Mouse (Mus musculus): ENCODE results near the gene Lgr5. TPM values are rescaled to one million over a fixed set of nuclear protein-coding genes. Genes with fewer than 3 reads are reported as not detected.

Gene Lgr5
- polyA plus RNA-seq, 1 experiment from 2014 or later = 8.7 TPM

Other genes with a start within 250 kb of the Lgr5 start
- 26.5 and 33.2 TPM in 2 replicates for gene Tmem19, start 225.3 kb downstream of the Lgr5 start, polyA plus RNA-seq (2014; fragmentation: Nextera tagmentation; extraction: Ambion mirVana)
- 17.5 and 20.3 TPM in 2 replicates for gene Thap2, start 203.3 kb downstream of the Lgr5 start, polyA plus RNA-seq (2014; fragmentation: Nextera tagmentation; extraction: Ambion mirVana)
- gene Zfc3h1, start 202.8 kb downstream of the Lgr5 start, polyA plus RNA-seq (2014; fragmentation: Nextera tagmentation; extraction: Ambion mirVana) = 24.5 and 25.3 TPM in 2 replicates
- gene A930009A15Rik, start 17.8 kb downstream of the Lgr5 start, polyA plus RNA-seq (2014; fragmentation: Nextera tagmentation; extraction: Ambion mirVana) = 0.24 TPM in 1 of 2 replicates, not detected in the other
- 183 and 185 TPM in 2 replicates for gene Tspan8, start 229.1 kb upstream of the Lgr5 start, polyA plus RNA-seq (2014; fragmentation: Nextera tagmentation; extraction: Ambion mirVana)

All from intestine, embryonic 14.5 days (tissue).